Mouse (Mus musculus) cerebellum, postnatal 36 days (tissue): Measurements from ENCODE around the gene Gm37240.

Source experiments
- DNase-seq, 2 experiments: peaks; one replicate each; pipeline ENCODE4 v3.0.0; 2021 to 2022; ENCODE audit warnings: mixed read lengths in 2 of 2

Gm37240 gene

GRCm38 (mm10) chr3:85820839-85821548 lies 66.3 kb downstream of the Gm37240 start:
- no peak for DNase-seq

GRCm38 (mm10) chr3:85819319-85819718 lies 68.0 kb downstream of the Gm37240 start:
- no peak for DNase-seq

GRCm38 (mm10) chr3:85817191-85817590 lies 70.1 kb downstream of the Gm37240 start, which contains the start of gene Fam160a1:
TSS of gene Fam160a1 (minus strand) at chr3:85817291.
- DNase-seq: no peak

- no peak for DNase-seq
Measured at GRCm38 (mm10) chr3:85814241-85814640, 73.1 kb downstream of the Gm37240 start.

- no peak for DNase-seq
Measured at GRCm38 (mm10) chr3:85813101-85814014, 74.0 kb downstream of the Gm37240 start.

- no peak for DNase-seq
Measured at GRCm38 (mm10) chr3:85812010-85812409, 75.3 kb downstream of the Gm37240 start.

GRCm38 (mm10) chr3:85793166-85793565 lies 94.2 kb downstream of the Gm37240 start:
- DNase-seq: no peak

GRCm38 (mm10) chr3:85789748-85790147 lies 97.6 kb downstream of the Gm37240 start:
- DNase-seq: peak in 1 of 2 experiments; percentile 12

- DNase-seq: no peak
Measured at GRCm38 (mm10) chr3:85786501-85786900, 100.8 kb downstream of the Gm37240 start.

- no peak for DNase-seq
Measured at GRCm38 (mm10) chr3:85780906-85781305, 106.4 kb downstream of the Gm37240 start.

GRCm38 (mm10) chr3:85780332-85780731 lies 107.0 kb downstream of the Gm37240 start:
- DNase-seq: no peak

- no peak for DNase-seq
Measured at GRCm38 (mm10) chr3:85777841-85778240, 109.5 kb downstream of the Gm37240 start.

GRCm38 (mm10) chr3:85777356-85777755 lies 110.0 kb downstream of the Gm37240 start:
- DNase-seq: no peak

- DNase-seq: no peak
Measured at GRCm38 (mm10) chr3:85776707-85777106, 110.6 kb downstream of the Gm37240 start.

- DNase-seq: no peak
Measured at GRCm38 (mm10) chr3:85776126-85776525, 111.2 kb downstream of the Gm37240 start.

- no peak for DNase-seq
Measured at GRCm38 (mm10) chr3:85773886-85774285, 113.4 kb downstream of the Gm37240 start.

GRCm38 (mm10) chr3:85773425-85773824 lies 113.9 kb downstream of the Gm37240 start:
- peak in 1 of 2 experiments; percentile 10 for DNase-seq

- no peak for DNase-seq
Measured at GRCm38 (mm10) chr3:85764937-85765337, 122.4 kb downstream of the Gm37240 start.

GRCm38 (mm10) chr3:85764008-85764834 lies 123.1 kb downstream of the Gm37240 start:
- no peak for DNase-seq

GRCm38 (mm10) chr3:85757944-85758343 lies 129.4 kb downstream of the Gm37240 start:
- DNase-seq: no peak

- DNase-seq: no peak
Measured at GRCm38 (mm10) chr3:85757435-85757834, 129.9 kb downstream of the Gm37240 start.

GRCm38 (mm10) chr3:85749348-85749747 lies 138.0 kb downstream of the Gm37240 start:
- DNase-seq: no peak

- no peak for DNase-seq
Measured at GRCm38 (mm10) chr3:85748863-85749262, 138.5 kb downstream of the Gm37240 start.
